Mouse (Mus musculus): ENCODE measurements at regions not wholly inside any gene's neighbourhood (a gene's known extent, or its start where the extent isn't known, plus 50 kb on each side); places are given as distances from the start of the nearest gene placed in this dataset.

GRCm38 (mm10) chr2:34111286-34111685 is 223.5 kb upstream of the Mvb12b start:
- H3K4me1 ChIP-seq (ENCODE audit: control insufficient read depth, insufficient read depth, low read length) = no peaks in the 10 kb centered on the region; the same call in 1 of the 2 replicates
- H3K4me3 ChIP-seq (ENCODE audit: insufficient read depth, low read length) = no peak overlapping the region
- no peak overlapping the region for H3K27ac ChIP-seq (ENCODE audit: insufficient read depth, low read depth, low read length)
- TF ChIP-seq CTCF (IDR thresholded peaks at IDR 0.05; ENCODE audit: low read depth, low read length) = no peak
- TF ChIP-seq POLR2A (IDR thresholded peaks at IDR 0.05; ENCODE audit: borderline replicate concordance, low read depth, low read length) = no peak

GRCm38 (mm10) chr2:34110582-34110981 is 222.8 kb upstream of the Mvb12b start:
- Histone ChIP-seq H3K27ac (ENCODE audit: insufficient read depth, low read depth, low read length) (no peak overlapping the region), H3K4me3 (ENCODE audit: insufficient read depth, low read length) (no peak overlapping the region), H3K4me1 (ENCODE audit: control insufficient read depth, insufficient read depth, low read length) (no peaks in the 10 kb centered on the region; the same call in 1 of the 2 replicates)
- no peak for TF ChIP-seq POLR2A (IDR thresholded peaks at IDR 0.05; ENCODE audit: borderline replicate concordance, low read depth, low read length)
- no peak for TF ChIP-seq CTCF (IDR thresholded peaks at IDR 0.05; ENCODE audit: low read depth, low read length)

GRCm38 (mm10) chr2:34107566-34108303 is 220.0 kb upstream of the Mvb12b start:
- H3K4me1 ChIP-seq (ENCODE audit: control insufficient read depth, insufficient read depth, low read length) = no peaks in the 10 kb centered on the region; the same call in 1 of the 2 replicates
- H3K4me3 ChIP-seq (ENCODE audit: insufficient read depth, low read length) = no peak overlapping the region
- TF ChIP-seq POLR2A (IDR thresholded peaks at IDR 0.05; ENCODE audit: borderline replicate concordance, low read depth, low read length) (no peak), CTCF (IDR thresholded peaks at IDR 0.05; ENCODE audit: low read depth, low read length) (no peak)
- H3K27ac ChIP-seq (ENCODE audit: insufficient read depth, low read depth, low read length) = no peak overlapping the region

GRCm38 (mm10) chr2:34106837-34107565 is 219.3 kb upstream of the Mvb12b start:
- Histone ChIP-seq H3K4me1 (ENCODE audit: control insufficient read depth, insufficient read depth, low read length) (no peaks in the 10 kb centered on the region; the same call in 1 of the 2 replicates), H3K27ac (ENCODE audit: insufficient read depth, low read depth, low read length) (no peak overlapping the region), H3K4me3 (ENCODE audit: insufficient read depth, low read length) (no peak overlapping the region)
- no peak for TF ChIP-seq POLR2A (IDR thresholded peaks at IDR 0.05; ENCODE audit: borderline replicate concordance, low read depth, low read length)

GRCm38 (mm10) chr2:34106245-34106644 is 218.5 kb upstream of the Mvb12b start:
- Histone ChIP-seq H3K4me3 (ENCODE audit: insufficient read depth, low read length) (no peak overlapping the region), H3K27ac (ENCODE audit: insufficient read depth, low read depth, low read length) (no peak overlapping the region), H3K4me1 (ENCODE audit: control insufficient read depth, insufficient read depth, low read length) (no peaks in the 10 kb centered on the region; the same call in 1 of the 2 replicates)
- no peak for TF ChIP-seq CTCF (IDR thresholded peaks at IDR 0.05; ENCODE audit: low read depth, low read length)

- H3K4me1 ChIP-seq (ENCODE audit: control insufficient read depth, insufficient read depth, low read length) = no peaks in the 10 kb centered on the region; the same call in 1 of the 2 replicates
- no peak for TF ChIP-seq POLR2A (IDR thresholded peaks at IDR 0.05; ENCODE audit: borderline replicate concordance, low read depth, low read length)
- TF ChIP-seq CTCF (IDR thresholded peaks at IDR 0.05; ENCODE audit: low read depth, low read length) = no peak
- no peak overlapping the region for H3K27ac ChIP-seq (ENCODE audit: insufficient read depth, low read depth, low read length)
- H3K4me3 ChIP-seq (ENCODE audit: insufficient read depth, low read length) = no peak overlapping the region
These were observed 217.7 kb upstream of the Mvb12b start for GRCm38 (mm10) chr2:34105271-34106051.

- TF ChIP-seq CTCF (IDR thresholded peaks at IDR 0.05; ENCODE audit: low read depth, low read length) (no peak), POLR2A (IDR thresholded peaks at IDR 0.05; ENCODE audit: borderline replicate concordance, low read depth, low read length) (no peak)
- no peaks in the 10 kb centered on the region for H3K4me1 ChIP-seq (ENCODE audit: control insufficient read depth, insufficient read depth, low read length)
These were observed 210.3 kb upstream of the Mvb12b start for GRCm38 (mm10) chr2:34098004-34098547.

GRCm38 (mm10) chr2:34096561-34096960 is 208.8 kb upstream of the Mvb12b start:
- Histone ChIP-seq H3K4me3 (ENCODE audit: insufficient read depth, low read length) (no peak overlapping the region), H3K4me1 (ENCODE audit: control insufficient read depth, insufficient read depth, low read length) (no peaks in the 10 kb centered on the region), H3K27ac (ENCODE audit: insufficient read depth, low read depth, low read length) (no peak overlapping the region)
- TF ChIP-seq CTCF (IDR thresholded peaks at IDR 0.05; ENCODE audit: low read depth, low read length) = no peak
- no peak for TF ChIP-seq POLR2A (IDR thresholded peaks at IDR 0.05; ENCODE audit: borderline replicate concordance, low read depth, low read length)

More at GRCm38 (mm10) chr2:34098004-34098547, 210.3 kb upstream of the Mvb12b start:
- Histone ChIP-seq H3K27ac (ENCODE audit: insufficient read depth, low read depth, low read length) (no peak overlapping the region), H3K4me3 (ENCODE audit: insufficient read depth, low read length) (no peak overlapping the region)

- TF ChIP-seq POLR2A (IDR thresholded peaks at IDR 0.05; ENCODE audit: borderline replicate concordance, low read depth, low read length) = no peak
- no peak for TF ChIP-seq CTCF (IDR thresholded peaks at IDR 0.05; ENCODE audit: low read depth, low read length)
- no peak overlapping the region for H3K27ac ChIP-seq (ENCODE audit: insufficient read depth, low read depth, low read length)
- H3K4me3 ChIP-seq (ENCODE audit: insufficient read depth, low read length) = no peak overlapping the region
- no peaks in the 10 kb centered on the region for H3K4me1 ChIP-seq (ENCODE audit: control insufficient read depth, insufficient read depth, low read length)
These were observed 201.1 kb upstream of the Mvb12b start for GRCm38 (mm10) chr2:34088832-34089231.
